Comparison of ENCODE assay signal across 8 mouse cellular contexts in genomic region chr5:122994303-122994846, GRCm38 (mm10). TPM values are rescaled to one million over a fixed set of nuclear protein-coding genes. Genes with fewer than 3 reads are reported as not detected.
DNase-seq lines count a peak whose midpoint lies in the region; ATAC-seq lines count a peak whose summit lies in the region.

No protein-coding gene starts in this region.

- 11% methylated on average over 5 of the region's 5 CpGs for WGBS in heart, embryonic 12.5 days
- WGBS in kidney, embryonic 15.5 days: 5% methylated on average over 5 of the region's 5 CpGs
- 10% methylated on average over 5 of the region's 5 CpGs for WGBS in liver, embryonic 11.5 days
- WGBS in stomach, embryonic 15.5 days: 8% methylated on average over 5 of the region's 5 CpGs

- H3K4me2 ChIP-seq in heart, embryonic 12.5 days: peak overlapping the region; percentile 53
- peak overlapping the region; percentile 53 for H3K4me2 ChIP-seq in kidney, embryonic 15.5 days
- H3K4me2 ChIP-seq in liver, embryonic 11.5 days: peak overlapping the region; percentile 48
- H3K4me2 ChIP-seq in stomach, embryonic 15.5 days: peak overlapping the region; percentile 40

- H3K27ac ChIP-seq in heart, embryonic 12.5 days (ENCODE audit: poor library complexity, severe bottlenecking): peak overlapping the region; percentile 29
- peak overlapping the region; percentile 78 for H3K27ac ChIP-seq in kidney, embryonic 15.5 days
- no peak overlapping the region for H3K27ac ChIP-seq in liver, embryonic 11.5 days (ENCODE audit: low read depth, low read length)
- H3K27ac ChIP-seq in stomach, embryonic 15.5 days: no peak overlapping the region

- H3K4me3 ChIP-seq in heart, embryonic 12.5 days: 0 out of 2 replicates have a peak overlapping the region, but pooled peaks have one; percentile 17
- peak overlapping the region; percentile 30; the same call in 1 of the 2 replicates for H3K4me3 ChIP-seq in kidney, embryonic 15.5 days (replicated peaks)
- peak overlapping the region; percentile 18; the same call in 1 of the 2 replicates for H3K4me3 ChIP-seq in liver, embryonic 11.5 days (ENCODE audit: low read depth, low read length)
- H3K4me3 ChIP-seq in stomach, embryonic 15.5 days (replicated peaks): 0 out of 2 replicates have a peak overlapping the region, but pooled peaks have one; percentile 6

- H3K9ac ChIP-seq in heart, embryonic 12.5 days: no peak overlapping the region
- peak overlapping the region; percentile 26 for H3K9ac ChIP-seq in kidney, embryonic 15.5 days
- H3K9ac ChIP-seq in liver, embryonic 11.5 days (ENCODE audit: low read depth, low read length): peak overlapping the region; percentile 17; the same call in 1 of the 2 replicates
- H3K9ac ChIP-seq in stomach, embryonic 15.5 days: no peak overlapping the region

- peak; percentile 85 for ATAC-seq in heart, embryonic 12.5 days (ENCODE audit: insufficient number of reproducible peaks, low FRiP score)
- peak; percentile 94 for ATAC-seq in kidney, embryonic 15.5 days (replicated peaks; ENCODE audit: low FRiP score)
- peak; percentile 88 for ATAC-seq in liver, embryonic 11.5 days (replicated peaks; ENCODE audit: low FRiP score)
- peak; percentile 89 for ATAC-seq in stomach, embryonic 15.5 days (ENCODE audit: insufficient read depth, low FRiP score, low read depth)

- H3K27me3 ChIP-seq in heart, embryonic 12.5 days (replicated peaks): no peaks in the 10 kb centered on the region
- no peaks in the 10 kb centered on the region for H3K27me3 ChIP-seq in kidney, embryonic 15.5 days
- H3K27me3 ChIP-seq in liver, embryonic 11.5 days (replicated peaks; ENCODE audit: control insufficient read depth, insufficient read depth, low read length): no peaks in the 10 kb centered on the region
- H3K27me3 ChIP-seq in stomach, embryonic 15.5 days (replicated peaks): no peaks in the 10 kb centered on the region

- H3K4me1 ChIP-seq in heart, embryonic 12.5 days (replicated peaks): peaks cover 46% of the 10 kb centered on the region
- H3K4me1 ChIP-seq in kidney, embryonic 15.5 days: peaks cover 43% of the 10 kb centered on the region
- peaks cover 21% of the 10 kb centered on the region for H3K4me1 ChIP-seq in liver, embryonic 11.5 days (replicated peaks; ENCODE audit: control insufficient read depth, insufficient read depth, low read length)
- 0 out of 2 replicates have a peak, but pooled peaks cover 4% of the 10 kb centered on the region for H3K4me1 ChIP-seq in stomach, embryonic 15.5 days

- DNase-seq in layer of hippocampus, adult 11-12 months (ENCODE audit: low spot score): peak; percentile 87
- no peak for DNase-seq in layer of hippocampus, adult 9-10 months (ENCODE audit: low spot score)
- DNase-seq in fat pad, adult 2 months (ENCODE audit: extremely low read depth, low read depth, low spot score): peak; percentile 45
- peak; percentile 82 for DNase-seq in liver, embryonic 11.5 days (ENCODE audit: low spot score)
- peak; percentile 97 for DNase-seq in naive thymus-derived CD4-positive, alpha-beta T cell, adult 2 months (ENCODE audit: low read depth)

- no peaks in the 10 kb centered on the region for H3K9me3 ChIP-seq in heart, embryonic 12.5 days (replicated peaks)
- no peaks in the 10 kb centered on the region for H3K9me3 ChIP-seq in kidney, embryonic 15.5 days (replicated peaks)
- no peaks in the 10 kb centered on the region for H3K9me3 ChIP-seq in liver, embryonic 11.5 days (ENCODE audit: control insufficient read depth, low read length)
- no peaks in the 10 kb centered on the region for H3K9me3 ChIP-seq in stomach, embryonic 15.5 days

- H3K36me3 ChIP-seq in heart, embryonic 12.5 days: peaks cover 7% of the 10 kb centered on the region; the same call in 1 of the 2 replicates
- H3K36me3 ChIP-seq in kidney, embryonic 15.5 days: peaks cover 11% of the 10 kb centered on the region; the same call in 1 of the 2 replicates
- H3K36me3 ChIP-seq in liver, embryonic 11.5 days (ENCODE audit: control insufficient read depth, insufficient read depth, low read length): no peaks in the 10 kb centered on the region
- no peaks in the 10 kb centered on the region for H3K36me3 ChIP-seq in stomach, embryonic 15.5 days

RNA-seq across cellular contexts. Expression of gene Kdm2b, which starts 4.8 kb away (rescaled TPM):
- 38.6 and 39.8 TPM in 2 replicates for polyA plus RNA-seq in heart, embryonic 12.5 days (2016; fragmentation: Nextera tagmentation; extraction: Ambion mirVana)
- 92.2 and 96.8 TPM in 2 replicates for polyA plus RNA-seq in kidney, embryonic 15.5 days (2015; fragmentation: Nextera tagmentation; extraction: Ambion mirVana)
- polyA plus RNA-seq in liver, embryonic 11.5 days (2014; fragmentation: Nextera tagmentation; extraction: Ambion mirVana): 46.8 and 48.8 TPM in 2 replicates
- 29.6 and 31.7 TPM in 2 replicates for polyA plus RNA-seq in stomach, embryonic 15.5 days (2015; fragmentation: Nextera tagmentation; extraction: Ambion mirVana)

RNA-seq across cellular contexts. Expression of gene Orai1, which starts 20.5 kb away (rescaled TPM):
- polyA plus RNA-seq in heart, embryonic 12.5 days (2016; fragmentation: Nextera tagmentation; extraction: Ambion mirVana): 22.8 and 23.3 TPM in 2 replicates
- polyA plus RNA-seq in kidney, embryonic 15.5 days (2015; fragmentation: Nextera tagmentation; extraction: Ambion mirVana): 17.5 and 18.5 TPM in 2 replicates
- polyA plus RNA-seq in liver, embryonic 11.5 days (2014; fragmentation: Nextera tagmentation; extraction: Ambion mirVana): 8.6 and 9.6 TPM in 2 replicates
- polyA plus RNA-seq in stomach, embryonic 15.5 days (2015; fragmentation: Nextera tagmentation; extraction: Ambion mirVana): 20.0 and 20.3 TPM in 2 replicates

RNA-seq across cellular contexts. Expression of gene Morn3, which starts 52.4 kb away (rescaled TPM):
- not detected in 2 replicates for polyA plus RNA-seq in heart, embryonic 12.5 days (2016; fragmentation: Nextera tagmentation; extraction: Ambion mirVana)
- 0.26 TPM in 1 of 2 replicates, not detected in the other for polyA plus RNA-seq in kidney, embryonic 15.5 days (2015; fragmentation: Nextera tagmentation; extraction: Ambion mirVana)
- not detected in 2 replicates for polyA plus RNA-seq in liver, embryonic 11.5 days (2014; fragmentation: Nextera tagmentation; extraction: Ambion mirVana)
- 0.54 TPM in 1 of 2 replicates, not detected in the other for polyA plus RNA-seq in stomach, embryonic 15.5 days (2015; fragmentation: Nextera tagmentation; extraction: Ambion mirVana)

Comparison
In these comparisons a context has a peak if more than half of its experiments do, and no peak if none do; other contexts are left out.
1. H3K27ac ChIP-seq: peak in heart, embryonic 12.5 days (single experiment) and kidney, embryonic 15.5 days (single experiment); none in liver, embryonic 11.5 days (single experiment) and stomach, embryonic 15.5 days (single experiment).
2. H3K9ac ChIP-seq: peak in kidney, embryonic 15.5 days (single experiment) and liver, embryonic 11.5 days (single experiment); none in heart, embryonic 12.5 days (single experiment) and stomach, embryonic 15.5 days (single experiment).
3. Peak in every context shown above with its lines, with median percentiles within 50 percentile points of each other: ATAC-seq, H3K4me2 ChIP-seq and H3K4me3 ChIP-seq.